Mouse (Mus musculus): ENCODE measurements at regions not wholly inside any gene's neighbourhood (a gene's known extent, or its start where the extent isn't known, plus 50 kb on each side); places are given as distances from the start of the nearest gene placed in this dataset.

DNA sequence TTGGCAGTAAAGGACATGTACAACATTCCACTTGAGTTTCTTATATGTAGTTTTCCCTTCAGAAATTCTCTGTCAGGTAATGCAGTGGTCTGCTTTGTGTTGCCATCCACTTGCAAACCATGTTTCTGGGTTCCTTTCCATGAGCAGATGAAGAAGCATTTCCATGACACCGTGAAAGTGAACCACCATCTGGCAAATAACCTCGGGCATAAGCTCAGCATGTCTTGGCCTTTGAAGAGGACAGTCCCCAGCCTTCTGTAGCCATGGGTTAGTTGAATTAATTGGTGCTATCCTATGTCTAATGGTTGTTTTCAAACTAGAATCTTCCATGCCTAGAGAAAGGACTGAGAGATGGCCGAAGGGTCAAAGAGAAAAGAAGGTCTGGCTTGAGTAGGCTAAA, 414.3 kb upstream of the Id4 start:
- TF ChIP-seq CTCF (conservative IDR thresholded peaks at IDR 0.05 in 1 of 2, IDR thresholded peaks at IDR 0.05 in 1 of 2; ENCODE audit: low read depth in 2 of 2, low read length in 2 of 2) = no peak
- no peak for TF ChIP-seq EP300 (IDR thresholded peaks at IDR 0.05; ENCODE audit: low read length)
